Mouse (Mus musculus) kidney, adult 11 months (tissue): ENCODE data around the gene Map3k15.

Experiments used
- DNase-seq: peaks from one replicate; pipeline ENCODE4 v3.0.0; 2022

Gene Map3k15

DNA sequence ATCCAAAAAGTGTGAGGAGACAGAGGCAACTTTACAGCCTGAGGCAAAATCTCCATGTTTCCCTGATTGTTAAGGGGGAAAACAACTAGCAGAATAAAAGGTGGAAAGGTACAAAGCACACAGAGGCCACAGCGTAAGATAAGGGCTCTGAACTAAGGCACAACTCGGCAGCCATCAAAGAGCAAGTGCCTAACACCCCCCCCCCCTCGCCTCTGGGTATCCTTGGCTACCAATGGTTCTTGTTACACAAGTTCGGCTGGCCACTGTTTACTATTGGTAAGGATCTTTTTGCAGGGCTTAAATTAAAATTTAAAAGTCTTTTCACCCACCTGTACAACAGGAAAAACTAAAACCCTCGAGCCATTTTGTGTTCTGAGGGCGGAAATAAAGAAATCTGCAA is 147.5 kb downstream of the Map3k15 start:
- DNase-seq: no peak

DNA sequence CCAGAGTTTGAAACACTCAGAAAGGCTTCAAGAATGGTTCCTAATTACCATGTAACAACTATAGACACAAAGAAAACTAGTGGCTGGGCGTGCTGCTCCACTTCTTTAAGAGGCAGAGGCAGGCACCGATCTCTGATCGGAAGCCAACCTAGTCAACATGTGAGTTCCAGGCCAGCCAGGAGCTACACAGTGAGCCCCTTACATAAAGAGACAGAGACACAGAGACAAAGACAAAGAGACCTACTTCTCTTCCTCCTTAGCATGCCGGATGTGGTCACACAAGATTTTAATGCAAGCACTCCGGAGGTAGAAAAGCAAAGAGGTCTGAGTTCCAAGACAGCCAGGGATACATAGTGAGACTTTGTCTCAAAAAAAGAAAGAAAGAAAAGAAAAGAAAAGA is 147.9 kb downstream of the Map3k15 start:
- no peak for DNase-seq

DNA sequence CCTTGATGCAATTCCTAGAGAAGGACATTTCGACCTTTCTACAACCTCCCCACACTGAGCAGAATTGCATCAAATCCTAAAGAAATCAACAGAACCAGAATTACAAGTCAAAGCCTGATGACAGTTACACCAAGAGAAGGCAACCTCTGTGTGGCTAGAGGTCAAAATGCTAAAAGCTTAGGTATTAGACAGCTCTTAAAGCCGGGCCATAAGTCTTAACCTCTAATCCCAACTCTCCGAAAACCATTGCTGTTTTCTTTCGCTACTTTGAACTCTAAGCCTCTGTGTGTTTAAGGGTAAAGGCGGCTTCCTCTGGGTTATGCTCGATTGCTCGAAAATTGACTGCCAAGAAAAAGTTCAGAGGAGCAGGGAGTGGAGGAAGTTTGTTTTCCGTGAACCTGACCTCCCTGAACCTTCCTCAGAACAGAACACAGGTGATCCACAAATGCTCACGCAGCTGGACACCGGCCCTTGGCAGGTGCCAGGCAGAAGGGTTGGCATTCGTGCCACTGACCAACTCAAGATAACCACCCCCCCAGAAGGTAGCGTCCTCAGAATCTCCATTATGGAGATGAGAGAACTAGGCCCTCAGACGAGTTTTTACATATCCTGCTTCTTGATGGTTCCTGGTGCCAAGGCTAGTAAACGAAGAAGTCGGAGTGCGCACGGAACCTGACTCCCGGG is 149.1 kb downstream of the Map3k15 start:
- peak; percentile 54 for DNase-seq

DNA sequence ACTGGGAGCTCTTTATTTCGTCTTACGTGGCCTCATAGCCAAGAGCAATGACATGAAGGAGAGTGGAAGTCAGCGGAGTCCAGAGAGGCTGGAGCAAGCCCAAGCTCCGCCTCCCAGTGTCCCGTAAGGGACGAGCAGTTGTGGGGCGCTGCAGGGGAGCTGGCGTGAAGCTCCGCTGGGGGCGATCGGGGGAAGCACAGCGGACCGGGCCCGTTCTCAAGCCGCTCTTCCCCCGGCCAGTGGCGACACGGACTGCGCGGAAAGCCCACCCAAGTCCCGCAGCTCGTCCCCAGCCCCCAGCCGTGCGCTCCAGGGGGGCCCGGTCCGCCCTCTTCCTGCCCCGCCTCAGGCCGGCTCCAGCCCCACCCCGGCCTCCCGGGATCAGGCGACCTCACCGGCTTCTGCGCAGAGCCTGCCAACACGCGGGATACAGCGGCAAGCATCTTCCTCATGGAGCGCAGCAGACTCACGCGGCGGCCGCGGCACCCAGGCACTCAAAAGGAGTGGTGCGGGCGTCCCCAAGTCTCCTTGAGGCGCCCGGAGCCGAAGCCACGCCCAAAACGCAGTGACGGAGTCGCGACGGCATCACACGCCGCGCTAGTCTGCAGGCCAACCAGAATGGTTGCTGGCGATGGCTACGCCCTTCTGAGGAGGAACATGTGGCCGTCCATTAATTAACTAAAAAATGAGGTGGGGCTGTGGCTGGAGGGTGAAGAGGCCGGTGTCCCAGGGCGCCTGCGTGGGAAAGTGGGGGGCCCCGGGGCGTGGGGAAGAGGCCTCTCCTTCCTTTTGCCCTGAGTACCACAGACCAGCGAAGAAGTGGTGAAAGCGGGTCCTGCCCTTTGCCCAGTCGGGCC is 149.9 kb downstream of the Map3k15 start, which contains the start of gene Pdha1:
Gene Pdha1 (minus strand): TSS at position 553 of the 857 bp plus-strand sequence.
- DNase-seq: peak; percentile 91

DNA sequence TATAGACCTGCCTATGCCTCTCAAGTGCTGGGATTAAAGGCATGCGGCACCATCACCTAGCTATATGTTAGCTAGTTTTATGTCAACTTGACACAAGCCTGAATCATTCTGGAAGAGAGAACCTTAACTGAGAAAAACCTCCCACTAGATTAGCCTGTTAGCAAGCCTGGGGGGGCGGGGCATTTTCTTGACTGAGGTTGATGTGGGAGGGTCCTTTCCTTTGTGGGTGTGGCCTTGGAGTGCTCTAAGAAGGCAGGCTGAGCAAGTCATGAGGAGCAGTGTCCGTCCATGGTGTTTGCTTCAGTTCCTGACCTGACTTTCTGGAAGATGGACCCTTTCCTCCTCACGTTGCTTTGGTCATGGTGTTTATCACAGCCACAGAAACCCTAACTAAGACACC is 158.6 kb downstream of the Map3k15 start:
- no peak for DNase-seq

DNA sequence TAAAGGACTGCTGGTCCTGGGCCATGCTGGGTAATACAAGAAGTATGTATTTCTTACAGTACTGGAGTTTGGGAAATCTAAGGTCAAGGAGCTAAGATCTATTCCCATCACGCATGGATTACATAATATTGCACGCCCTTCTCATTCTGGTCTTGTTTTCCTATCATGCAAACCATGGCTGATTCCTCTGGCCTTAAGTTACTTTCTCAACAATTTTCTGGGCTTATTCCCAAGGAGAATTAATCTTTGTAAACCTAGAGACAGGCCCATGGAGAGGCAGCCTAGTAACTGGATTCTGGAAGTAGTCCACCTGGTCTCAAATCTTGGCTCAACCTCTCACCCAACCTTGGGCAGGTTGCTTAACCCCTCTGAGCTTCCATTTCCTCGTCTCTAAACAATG is 159.2 kb downstream of the Map3k15 start:
- DNase-seq: no peak

DNA sequence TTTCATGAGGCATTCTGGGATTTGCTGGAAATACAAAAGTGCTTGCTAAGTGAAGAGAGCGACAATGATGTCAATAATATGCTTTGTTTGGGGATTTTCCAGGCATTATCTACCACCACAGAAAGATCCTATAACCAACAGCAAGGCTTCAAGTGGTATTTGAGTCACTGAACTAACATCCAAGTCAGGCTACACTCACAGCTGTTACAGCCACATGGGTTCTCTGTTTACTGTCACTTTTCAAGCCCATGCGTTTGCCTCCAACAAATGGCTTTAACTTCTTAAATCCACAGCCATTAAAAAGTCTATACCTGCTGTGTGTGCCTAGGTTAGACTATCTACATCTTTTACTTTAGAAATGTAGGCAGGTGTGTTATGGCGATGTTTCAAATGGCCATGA is 160.6 kb downstream of the Map3k15 start:
- no peak for DNase-seq

DNA sequence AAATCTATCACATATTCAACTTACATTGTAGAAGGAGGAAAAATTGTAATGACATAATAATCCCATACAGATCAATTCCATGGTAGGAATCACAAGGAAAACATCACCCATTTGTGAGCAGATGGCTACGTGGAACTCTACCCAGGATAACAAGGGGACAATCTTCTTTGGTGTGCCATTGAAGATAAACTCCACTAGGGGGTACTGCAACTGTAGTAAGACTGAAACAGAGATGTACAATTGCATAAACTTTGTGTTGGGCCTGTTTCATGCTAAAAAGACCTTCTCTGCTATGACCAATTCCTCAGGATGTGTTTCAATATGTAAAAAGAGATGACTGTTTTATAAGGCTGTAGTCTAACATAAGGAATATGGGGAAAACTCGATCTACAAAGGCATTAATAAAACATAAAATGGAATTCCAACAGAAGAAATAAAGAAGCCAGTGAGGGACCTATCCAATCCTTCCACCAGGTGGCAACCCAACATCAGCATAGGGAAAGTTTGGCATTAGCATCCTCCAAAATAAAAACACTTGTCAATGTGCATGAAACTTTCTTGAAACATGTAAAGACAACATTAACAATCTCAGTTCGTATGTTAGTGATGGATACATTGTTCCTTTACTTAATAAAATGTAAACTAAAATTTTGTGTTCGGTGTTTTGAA is 165.0 kb downstream of the Map3k15 start:
- no peak for DNase-seq

DNA sequence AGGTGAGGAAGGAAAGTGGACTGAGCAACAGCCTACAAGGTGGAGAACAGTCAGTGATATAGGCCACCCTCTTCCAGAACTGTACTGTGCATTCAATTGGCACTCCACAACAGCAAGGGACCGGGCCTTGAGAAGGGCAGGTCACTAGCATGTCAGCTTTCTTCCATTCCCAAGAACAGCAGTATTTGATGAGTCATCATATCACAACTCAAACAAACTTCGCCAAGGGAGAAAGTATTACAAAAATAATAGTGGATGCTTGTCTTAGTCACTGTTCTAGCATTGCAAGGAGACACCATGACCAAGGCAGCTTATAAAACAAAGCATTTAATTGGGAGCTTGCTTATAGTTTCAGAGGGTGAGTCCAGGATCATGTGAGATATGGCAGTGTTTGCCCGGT is 176.0 kb downstream of the Map3k15 start:
- DNase-seq: no peak

DNA sequence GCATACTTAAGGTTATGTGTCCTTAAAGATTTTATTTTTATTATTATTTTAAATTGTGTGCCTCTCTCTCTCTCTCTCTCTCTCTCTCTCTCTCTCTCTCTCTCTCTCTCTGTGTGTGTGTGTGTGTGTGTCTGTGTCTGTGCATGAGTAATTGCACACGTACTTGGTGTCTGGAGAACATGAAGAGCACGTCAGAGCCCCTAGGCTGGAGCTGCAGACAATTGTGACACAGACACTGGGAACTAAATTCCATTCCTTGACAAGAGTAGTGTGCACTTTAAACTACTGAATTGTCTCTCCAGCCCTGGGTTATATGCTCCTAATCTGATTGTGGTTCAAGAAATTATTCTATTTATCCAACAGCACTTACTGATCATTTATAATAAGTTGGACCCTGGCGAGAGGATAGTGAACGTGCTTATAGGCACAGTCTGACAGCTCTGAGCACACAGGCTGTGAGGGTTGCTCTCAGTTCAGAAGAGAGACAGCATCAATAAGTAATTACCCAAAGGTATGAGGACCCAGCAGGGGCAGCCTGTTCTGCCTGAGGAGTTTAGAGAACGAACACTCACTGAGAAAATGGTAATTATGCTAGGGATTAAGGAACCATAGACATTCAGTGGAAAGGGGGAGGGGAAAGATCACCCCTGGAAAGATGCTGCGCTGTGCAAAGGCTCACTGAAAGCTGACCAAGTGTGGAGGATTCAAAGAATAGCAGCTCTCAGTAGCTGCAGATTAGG is 178.2 kb downstream of the Map3k15 start:
- no peak for DNase-seq

DNA sequence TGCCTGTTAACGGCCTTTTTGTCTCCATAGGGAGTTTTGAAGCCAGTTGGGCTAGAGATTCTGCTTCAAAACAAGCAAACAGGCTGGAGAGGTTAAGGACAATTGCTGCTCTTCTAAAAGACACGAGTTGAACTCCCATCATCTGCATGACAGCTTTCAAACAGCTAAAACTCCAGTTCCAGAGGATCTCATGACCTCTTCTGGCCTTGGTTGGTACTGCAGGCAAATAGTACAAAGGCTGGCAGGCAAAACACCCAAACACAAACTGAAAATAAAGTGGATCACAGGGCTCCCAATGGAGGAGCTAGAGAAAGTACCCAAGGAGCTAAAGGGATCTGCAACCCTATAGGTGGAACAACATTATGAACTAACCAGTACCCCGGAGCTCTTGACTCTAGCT is 181.9 kb downstream of the Map3k15 start:
- DNase-seq: peak; percentile 31
